Mouse (Mus musculus) ES-E14 (cell line): Measurements from ENCODE around the gene Ola1. TPM values are rescaled to one million over a fixed set of nuclear protein-coding genes. Genes with fewer than 3 reads are reported as not detected.

Source experiments
- DNase-seq: peaks from one replicate; pipeline ENCODE4 v3.0.0-alpha.2; 2013; ENCODE audit warnings: low read depth, low spot score
- H3K27ac ChIP-seq: 2 replicates; pipeline ENCODE4 v1.5.1; 2012; ENCODE audit warnings: low read depth, mild to moderate bottlenecking, low read length, moderate library complexity, mixed read lengths; ENCODE audit not compliant: poor library complexity, insufficient read depth, severe bottlenecking
- H3K36me3 ChIP-seq: 2 replicates; pipeline ENCODE4 v1.6.1; 2012; ENCODE audit warnings: mild to moderate bottlenecking, low read length, moderate library complexity, mixed read lengths; ENCODE audit not compliant: control insufficient read depth, poor library complexity, insufficient read depth, severe bottlenecking
- H3K4me1 ChIP-seq, 2 experiments: fragments of 150-350 bp in 1 of 2; sonication (generic) in 1 of 2; 2 replicates each; pipeline ENCODE4 v1.6.1; 2012; ENCODE audit warnings: low read length in 2 of 2, mild to moderate bottlenecking in 1 of 2, mixed read lengths in 1 of 2; ENCODE audit not compliant: control insufficient read depth in 2 of 2, insufficient read depth in 2 of 2, poor library complexity in 1 of 2
- H3K4me3 ChIP-seq, 2 experiments: fragments of 150-350 bp in 1 of 2; sonication (generic) in 1 of 2; 2 replicates each; pipeline ENCODE4 v1.5.1; 2012; ENCODE audit warnings: low read length in 2 of 2, low read depth in 1 of 2, mild to moderate bottlenecking in 1 of 2, mixed read lengths in 1 of 2; ENCODE audit not compliant: insufficient read depth in 1 of 2, poor library complexity in 1 of 2, severe bottlenecking in 1 of 2
- H3K9ac ChIP-seq: 2 replicates; pipeline ENCODE4 v1.6.1; 2012; ENCODE audit warnings: low read depth, mild to moderate bottlenecking, low read length, mixed read lengths; ENCODE audit not compliant: poor library complexity, insufficient read depth, severe bottlenecking
- H3K9me3 ChIP-seq: fragments of 150-350 bp; sonication (generic); 2 replicates; pipeline ENCODE4 v1.6.1; 2012; ENCODE audit warnings: low read depth, mild to moderate bottlenecking, low read length; ENCODE audit not compliant: control insufficient read depth, insufficient read depth
- CHD2 ChIP-seq: IDR thresholded peaks from 2 replicates; pipeline ENCODE4 v1.6.1; 2014; ENCODE audit warnings: mild to moderate bottlenecking, low read depth, low read length, inconsistent platforms
- HCFC1 ChIP-seq: IDR thresholded peaks from 2 replicates; pipeline ENCODE4 v1.6.1; 2012; ENCODE audit warnings: low read length, inconsistent platforms, borderline replicate concordance; ENCODE audit not compliant: insufficient read depth
- MAFK ChIP-seq: IDR thresholded peaks from 2 replicates; pipeline ENCODE4 v1.6.1; 2014; ENCODE audit warnings: mild to moderate bottlenecking, low read depth, low read length, inconsistent platforms; ENCODE audit not compliant: insufficient read depth
- ZC3H11A ChIP-seq: IDR thresholded peaks from 2 replicates; pipeline ENCODE4 v1.6.1; 2012; ENCODE audit warnings: low read depth, mild to moderate bottlenecking, inconsistent platforms, low read length, borderline replicate concordance
- ZNF384 ChIP-seq: IDR thresholded peaks from 2 replicates; pipeline ENCODE4 v1.6.1; 2012; ENCODE audit warnings: low read depth, low read length, inconsistent platforms
- in situ Hi-C, 2 experiments: fragments of 600-800 bp; cut with MboI; formaldehyde crosslinking; loops; one replicate each; pipeline ENCODE4 v1.15.1; 2025; ENCODE audit warnings: low sequenced_read_pairs in 2 of 2, inconsistent platforms in 1 of 2; ENCODE audit not compliant: unreplicated experiment in 2 of 2
- total RNA-seq: library from RNA; depleted of rRNA; stranded (reverse); fragments of 300-350 nt; gene quantifications from 2 replicates; pipeline ENCODE4 v1.2.3, GENCODE M21; 2012

The Ola1 gene
- total RNA-seq, 1 experiment = 90.5 TPM

DNA sequence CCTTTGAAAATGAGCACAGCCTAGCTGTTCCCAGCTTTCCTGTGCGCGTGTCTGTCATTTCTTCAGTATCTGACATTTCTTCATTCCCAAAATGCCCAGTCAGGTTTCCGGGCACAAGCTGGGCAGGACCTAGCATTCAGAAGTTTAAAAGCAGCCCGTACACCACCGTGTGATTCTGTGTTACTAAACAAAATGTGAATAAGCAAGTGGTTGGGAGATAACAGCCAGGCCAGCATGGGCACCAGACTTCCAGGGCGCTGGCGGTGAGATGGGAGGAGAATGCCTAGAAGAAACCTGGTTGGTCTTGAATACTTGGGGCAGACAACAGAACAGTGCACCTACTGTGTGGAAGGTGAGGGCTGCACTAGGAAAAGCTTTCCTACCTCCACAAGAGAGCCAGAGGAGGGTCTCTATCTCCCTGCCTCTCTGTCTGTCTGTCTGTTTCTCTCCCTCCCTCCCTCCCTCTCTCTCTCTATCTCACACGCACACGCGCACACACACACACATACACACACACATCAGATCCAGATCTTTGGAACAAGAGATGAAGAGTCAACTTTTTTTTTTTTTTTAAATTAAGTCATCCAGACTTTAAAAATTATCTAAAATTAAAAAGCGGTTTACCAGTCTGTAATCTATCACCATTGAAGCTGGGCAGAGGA lies 144.8 kb downstream of the Ola1 start:
- TF ChIP-seq HCFC1 (no peak), ZNF384 (no peak), ZC3H11A (no peak), CHD2 (no peak), MAFK (no peak)
- in situ Hi-C loops = no loop called here
- Histone ChIP-seq H3K4me3 (no peak overlapping the region), H3K9ac (no peak overlapping the region), H3K4me1 (peaks cover 0 to 10% of the 10 kb centered on the region in 2 experiments; a peak in 1 of 4 replicates), H3K36me3 (no peaks in the 10 kb centered on the region), H3K9me3 (no peaks in the 10 kb centered on the region), H3K27ac (no peak overlapping the region)
- no peak for DNase-seq

DNA sequence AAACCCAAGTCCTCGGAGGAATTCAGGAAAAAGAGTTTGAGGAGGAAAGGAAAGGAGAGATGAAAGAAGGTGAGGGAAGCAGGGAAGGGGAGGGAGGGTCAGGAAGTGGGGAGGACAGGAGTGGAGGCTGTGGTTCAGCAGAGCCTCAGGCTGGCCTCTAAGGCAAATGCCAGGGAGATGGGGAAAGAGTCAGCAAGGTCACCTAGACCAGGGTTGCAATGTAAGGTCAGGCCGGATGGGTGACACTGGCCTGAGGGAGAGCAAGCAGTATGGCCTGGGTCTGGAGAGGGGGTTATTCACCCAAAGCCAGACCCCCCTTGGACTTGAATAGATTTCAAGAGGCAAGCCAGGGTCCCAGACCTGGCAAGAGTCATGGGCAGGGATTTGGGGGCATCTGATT lies 147.5 kb downstream of the Ola1 start:
- Histone ChIP-seq H3K4me1 (peaks cover 0 to 10% of the 10 kb centered on the region in 2 experiments; a peak in 2 of 4 replicates), H3K36me3 (no peaks in the 10 kb centered on the region), H3K4me3 (no peak overlapping the region), H3K9ac (no peak overlapping the region), H3K9me3 (no peaks in the 10 kb centered on the region), H3K27ac (no peak overlapping the region)
- DNase-seq = no peak
- in situ Hi-C loops = no loop called here
- no peak for TF ChIP-seq ZC3H11A
- no peak for TF ChIP-seq CHD2
- TF ChIP-seq ZNF384 = no peak
- no peak for TF ChIP-seq MAFK
- TF ChIP-seq HCFC1 = no peak

DNA sequence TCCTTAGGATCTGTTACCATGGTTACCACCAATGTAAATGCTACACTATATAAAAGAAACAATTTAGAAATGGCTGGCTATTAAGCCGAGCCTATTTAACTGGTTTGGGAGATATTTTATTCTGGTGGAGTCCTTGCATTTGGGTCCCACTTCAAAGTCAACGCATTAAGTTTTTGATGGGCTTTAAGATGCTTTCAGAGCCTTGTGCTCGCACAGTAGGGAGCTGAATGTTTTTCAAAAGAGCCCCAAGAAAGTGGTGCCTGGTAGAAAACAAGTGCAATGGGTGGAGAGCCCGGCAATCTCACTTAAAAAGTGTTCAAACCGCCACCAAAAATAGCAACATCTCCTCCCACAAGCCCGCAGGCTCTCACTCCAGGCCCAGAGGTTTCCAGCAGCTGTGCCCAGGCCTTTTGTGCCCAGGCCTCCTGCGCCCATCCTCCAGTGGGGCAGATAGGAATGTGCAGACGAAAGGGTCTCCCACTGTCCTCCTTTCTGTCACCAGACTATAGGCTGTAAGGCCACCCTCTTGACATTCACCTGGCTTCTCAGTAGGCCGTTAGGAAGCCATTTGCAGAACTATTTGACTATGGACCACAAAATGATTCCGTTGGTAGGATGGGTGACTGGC lies 148.2 kb downstream of the Ola1 start:
- Histone ChIP-seq H3K36me3 (no peaks in the 10 kb centered on the region), H3K9ac (no peak overlapping the region), H3K4me3 (no peak overlapping the region), H3K4me1 (peaks cover 0 to 10% of the 10 kb centered on the region in 2 experiments; a peak in 2 of 4 replicates), H3K9me3 (no peaks in the 10 kb centered on the region), H3K27ac (no peak overlapping the region)
- TF ChIP-seq ZC3H11A (no peak), MAFK (no peak), HCFC1 (no peak), ZNF384 (no peak), CHD2 (no peak)
- peak; percentile 62 for DNase-seq
- in situ Hi-C loops = no loop called here

DNA sequence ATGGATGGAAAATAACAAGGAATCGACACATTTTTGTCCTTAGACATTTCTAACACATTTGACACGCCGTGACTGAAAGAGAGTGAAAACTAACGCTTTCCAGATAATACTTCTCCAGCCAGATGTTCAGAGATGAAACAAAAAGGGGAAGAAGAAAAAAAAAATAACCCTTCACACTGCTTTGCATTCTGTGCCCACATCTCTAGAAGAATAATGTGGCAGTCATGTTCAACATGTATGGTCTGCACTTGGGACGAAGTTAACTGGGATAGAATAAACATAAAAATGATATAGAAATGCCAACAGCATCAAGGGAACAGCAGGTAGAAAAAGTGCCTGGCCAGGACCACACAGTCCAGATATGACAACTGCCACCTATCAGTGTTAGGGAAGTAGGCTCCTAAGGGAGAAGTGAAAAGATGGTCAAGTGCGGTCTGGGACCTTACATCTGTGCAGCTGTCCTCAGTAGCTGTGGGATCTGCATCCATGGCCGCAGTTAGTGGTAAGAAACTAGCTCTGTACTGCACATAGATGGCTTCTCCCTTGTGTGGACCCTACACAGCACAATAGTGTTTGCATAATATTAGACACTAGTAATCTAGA lies 149.4 kb downstream of the Ola1 start:
- in situ Hi-C loops = loop anchor here in 1 of 2 experiments (10.0 kb wide), 1 partner anchor 215 kb away; no protein-coding TSS in a partner anchor

More for the DNA sequence above, 149.4 kb downstream of the Ola1 start:
- Histone ChIP-seq H3K9me3 (no peaks in the 10 kb centered on the region), H3K27ac (no peak overlapping the region), H3K36me3 (no peaks in the 10 kb centered on the region), H3K9ac (no peak overlapping the region), H3K4me1 (peaks cover 0 to 10% of the 10 kb centered on the region in 2 experiments; a peak in 2 of 4 replicates), H3K4me3 (no peak overlapping the region)
- TF ChIP-seq ZC3H11A (no peak), HCFC1 (no peak), CHD2 (no peak)
- no peak for DNase-seq
